Mouse (Mus musculus): ENCODE measurements around the gene Slc5a4b. TPM values are rescaled to one million over a fixed set of nuclear protein-coding genes. Genes with fewer than 3 reads are reported as not detected.

Slc5a4b gene
- polyA plus RNA-seq, 1 experiment from 2014 or later = not detected

GRCm38 (mm10) chr10:76067674-76068613 lies 42.8 kb downstream of the Slc5a4b start:
- Histone ChIP-seq H3K79me2 (ENCODE audit: inconsistent target) (no peaks in the 10 kb centered on the region), H3K36me3 (ENCODE audit: inconsistent target) (no peaks in the 10 kb centered on the region), H3K4me3 (ENCODE audit: inconsistent target) (no peak overlapping the region), H3K27ac (no peak overlapping the region)
- WGBS (ENCODE audit: missing documents) = 67% methylated on average over 12 of the region's 12 CpGs

DNA sequence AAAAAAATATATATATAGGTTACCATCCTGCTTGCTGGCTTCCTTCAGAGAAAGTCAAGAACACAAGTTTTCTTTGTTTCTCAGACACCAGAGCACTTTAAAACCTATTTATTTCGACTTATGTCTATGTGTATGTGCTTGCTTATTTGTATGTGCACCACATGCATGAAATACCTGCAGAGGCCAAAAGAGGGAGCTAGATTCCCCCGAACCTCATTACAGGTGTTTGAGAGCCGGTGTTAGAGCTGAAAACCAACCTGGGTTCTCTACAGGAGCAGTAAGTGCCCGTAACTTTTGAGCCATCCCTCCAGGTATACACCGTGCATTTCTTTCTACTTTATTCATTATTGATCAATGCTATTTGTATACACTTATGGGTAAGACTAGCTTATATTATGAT lies 48.3 kb downstream of the Slc5a4b start:
- H3K79me2 ChIP-seq (ENCODE audit: inconsistent target) = no peaks in the 10 kb centered on the region
- H3K36me3 ChIP-seq (ENCODE audit: inconsistent target) = no peaks in the 10 kb centered on the region
- H3K4me3 ChIP-seq (ENCODE audit: inconsistent target) = no peak overlapping the region
- no peak overlapping the region for H3K27ac ChIP-seq
- WGBS (ENCODE audit: missing documents) = 96% methylated on average over 5 of the region's 5 CpGs

GRCm38 (mm10) chr10:76051860-76052259 lies 58.9 kb downstream of the Slc5a4b start:
- no peaks in the 10 kb centered on the region for H3K79me2 ChIP-seq (ENCODE audit: inconsistent target)
- H3K36me3 ChIP-seq (ENCODE audit: inconsistent target) = no peaks in the 10 kb centered on the region
- 93% methylated on average over 8 of the region's 11 CpGs for WGBS (ENCODE audit: missing documents)
- no peak overlapping the region for H3K27ac ChIP-seq
- H3K4me3 ChIP-seq (ENCODE audit: inconsistent target) = no peak overlapping the region

DNA sequence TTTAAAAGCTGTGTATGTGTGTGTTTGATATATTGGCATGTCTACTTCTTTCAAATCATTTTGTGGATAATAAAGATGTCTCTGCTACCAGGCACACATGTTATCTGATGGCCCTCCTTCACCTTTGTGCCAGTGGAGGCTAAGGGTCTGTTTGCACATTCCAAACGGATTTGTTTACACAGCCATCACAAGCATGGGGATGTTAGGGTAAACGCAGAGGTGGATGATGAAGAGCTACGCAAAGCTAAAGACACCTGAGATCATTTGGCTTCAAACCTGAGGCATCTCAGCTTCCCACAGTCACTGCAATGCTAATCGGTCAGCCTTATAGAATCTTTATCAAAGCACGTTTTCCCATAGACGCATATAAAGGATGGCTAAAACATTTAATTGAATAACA lies 61.8 kb downstream of the Slc5a4b start:
- no peak overlapping the region for H3K27ac ChIP-seq
- no peaks in the 10 kb centered on the region for H3K36me3 ChIP-seq (ENCODE audit: inconsistent target)
- no peaks in the 10 kb centered on the region for H3K79me2 ChIP-seq (ENCODE audit: inconsistent target)
- no peak overlapping the region for H3K4me3 ChIP-seq (ENCODE audit: inconsistent target)
- 84% methylated on average over 6 of the region's 6 CpGs for WGBS (ENCODE audit: missing documents)

DNA sequence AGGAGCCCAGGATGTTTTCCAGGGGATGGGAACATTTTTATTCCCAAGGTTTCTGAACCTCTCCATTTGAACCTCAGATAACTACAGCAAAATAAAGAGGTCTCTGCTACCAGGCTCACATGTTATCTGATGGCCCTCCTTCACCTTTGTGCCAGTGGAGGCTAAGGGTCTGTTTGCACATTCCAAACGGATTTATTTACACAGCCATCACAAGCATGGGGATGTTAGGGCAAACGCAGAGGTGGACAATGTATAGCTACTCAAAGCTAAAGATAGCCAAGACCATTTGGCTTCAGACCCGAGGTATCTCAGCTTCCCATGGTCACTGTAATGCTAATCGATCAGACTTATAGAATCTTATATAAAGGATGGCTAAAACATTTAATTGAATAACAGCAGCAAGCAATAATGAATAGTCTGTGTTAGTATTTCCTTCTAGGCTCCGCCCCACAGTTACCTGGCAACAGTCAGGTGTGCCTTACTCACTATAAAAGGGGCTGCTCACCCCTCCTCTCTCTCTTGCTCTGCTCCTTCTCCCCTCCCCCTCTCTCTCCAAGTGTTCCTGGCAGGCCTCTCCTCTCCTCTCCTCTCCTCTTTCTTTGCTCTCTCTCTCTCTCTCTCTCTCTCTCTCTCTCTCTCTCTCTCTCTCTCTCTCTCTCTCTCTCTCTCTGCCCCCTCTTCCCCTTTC lies 63.4 kb downstream of the Slc5a4b start:
- 56% methylated on average over 5 of the region's 5 CpGs for WGBS (ENCODE audit: missing documents)
- Histone ChIP-seq H3K4me3 (ENCODE audit: inconsistent target) (no peak overlapping the region), H3K79me2 (ENCODE audit: inconsistent target) (no peaks in the 10 kb centered on the region), H3K36me3 (ENCODE audit: inconsistent target) (no peaks in the 10 kb centered on the region), H3K27ac (no peak overlapping the region)

GRCm38 (mm10) chr10:76046754-76047153 lies 64.0 kb downstream of the Slc5a4b start:
- Histone ChIP-seq H3K79me2 (ENCODE audit: inconsistent target) (no peaks in the 10 kb centered on the region), H3K36me3 (ENCODE audit: inconsistent target) (no peaks in the 10 kb centered on the region), H3K27ac (no peak overlapping the region), H3K4me3 (ENCODE audit: inconsistent target) (no peak overlapping the region)
- 50% methylated on average over 1 of the region's 1 CpGs for WGBS (ENCODE audit: missing documents)

- peaks cover 2% of the 10 kb centered on the region; the same call in 1 of the 2 replicates for H3K36me3 ChIP-seq (ENCODE audit: inconsistent target)
- no peaks in the 10 kb centered on the region for H3K79me2 ChIP-seq (ENCODE audit: inconsistent target)
- 73% methylated on average over 5 of the region's 5 CpGs for WGBS (ENCODE audit: missing documents)
- H3K27ac ChIP-seq = no peak overlapping the region
- no peak overlapping the region for H3K4me3 ChIP-seq (ENCODE audit: inconsistent target)
Observed at GRCm38 (mm10) chr10:76045343-76045742, 65.4 kb downstream of the Slc5a4b start.

- H3K36me3 ChIP-seq (ENCODE audit: inconsistent target) = peaks cover 27% of the 10 kb centered on the region
- H3K79me2 ChIP-seq (ENCODE audit: inconsistent target) = peaks cover 53% of the 10 kb centered on the region
- 95% methylated on average over 3 of the region's 5 CpGs for WGBS (ENCODE audit: missing documents)
- H3K27ac ChIP-seq = no peak overlapping the region
- H3K4me3 ChIP-seq (ENCODE audit: inconsistent target) = no peak overlapping the region
Observed at GRCm38 (mm10) chr10:76036962-76037361, 73.8 kb downstream of the Slc5a4b start.

DNA sequence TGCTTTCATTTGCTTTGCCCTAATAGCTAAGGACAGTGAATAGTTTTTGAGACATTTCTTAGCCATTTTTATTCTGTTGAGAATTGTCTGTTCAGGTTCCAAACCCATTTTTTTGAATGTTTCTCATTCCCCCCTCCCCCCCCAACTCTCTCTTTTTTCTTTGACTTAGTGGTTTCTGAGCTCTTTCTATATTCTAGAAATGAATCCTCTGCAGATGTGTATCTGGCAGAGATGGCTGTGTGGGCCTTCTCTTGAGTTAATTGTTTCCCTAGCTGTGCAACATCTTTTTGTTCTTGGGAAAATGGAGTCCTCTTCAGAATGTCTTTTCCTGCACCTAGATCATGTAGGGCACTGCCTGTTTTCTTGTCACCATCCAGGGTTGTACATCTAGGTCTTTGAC lies 75.5 kb downstream of the Slc5a4b start:
- H3K36me3 ChIP-seq (ENCODE audit: inconsistent target) = peaks cover 24% of the 10 kb centered on the region
- no peak overlapping the region for H3K4me3 ChIP-seq (ENCODE audit: inconsistent target)
- H3K79me2 ChIP-seq (ENCODE audit: inconsistent target) = peaks cover 53% of the 10 kb centered on the region
- H3K27ac ChIP-seq = no peak overlapping the region

DNA sequence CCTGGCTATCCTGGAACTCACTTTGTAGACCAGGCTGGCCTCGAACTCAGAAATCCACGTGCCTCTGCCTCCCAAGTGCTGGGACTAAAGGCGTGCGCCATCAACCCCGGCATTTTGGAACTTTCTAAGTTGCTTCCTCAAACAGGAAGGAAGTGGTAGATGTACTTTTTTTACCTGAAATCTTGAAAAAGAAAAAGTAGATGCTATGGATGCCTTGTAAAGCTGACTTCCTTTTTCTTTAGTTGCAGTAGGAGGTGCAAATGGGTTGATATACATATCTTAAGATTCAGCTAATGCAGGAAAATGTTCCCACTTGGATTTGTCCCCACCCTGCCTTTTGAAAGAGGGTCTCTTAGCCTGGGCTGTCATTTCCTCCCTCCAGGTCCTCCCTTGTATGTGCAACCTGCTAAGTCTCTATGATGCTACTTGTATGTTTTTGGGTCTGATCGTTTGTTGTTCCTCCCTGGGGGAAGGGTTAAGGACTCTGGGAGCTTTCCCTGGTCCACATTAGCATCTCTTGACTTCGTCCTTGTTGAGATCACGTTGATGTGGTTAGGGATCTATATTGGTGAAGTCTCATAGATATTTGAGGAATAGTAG lies 76.7 kb downstream of the Slc5a4b start:
- Histone ChIP-seq H3K4me3 (ENCODE audit: inconsistent target) (no peak overlapping the region), H3K79me2 (ENCODE audit: inconsistent target) (peaks cover 53% of the 10 kb centered on the region), H3K27ac (no peak overlapping the region), H3K36me3 (ENCODE audit: inconsistent target) (peaks cover 12% of the 10 kb centered on the region)
- WGBS (ENCODE audit: missing documents) = 70% methylated on average over 8 of the region's 8 CpGs

GRCm38 (mm10) chr10:76033119-76033455 lies 77.7 kb downstream of the Slc5a4b start:
- H3K36me3 ChIP-seq (ENCODE audit: inconsistent target) = peaks cover 2% of the 10 kb centered on the region; the same call in 1 of the 2 replicates
- H3K4me3 ChIP-seq (ENCODE audit: inconsistent target) = peak overlapping the region; percentile 80
- peaks cover 53% of the 10 kb centered on the region for H3K79me2 ChIP-seq (ENCODE audit: inconsistent target)
- peak overlapping the region; percentile 38 for H3K27ac ChIP-seq
- WGBS (ENCODE audit: missing documents) = 22% methylated on average over 7 of the region's 7 CpGs

- Histone ChIP-seq H3K27ac (peak within 1 kb of the TSS; percentile 38), H3K36me3 (ENCODE audit: inconsistent target) (no peaks in the 10 kb centered on the region), H3K79me2 (ENCODE audit: inconsistent target) (peaks cover 49% of the 10 kb centered on the region), H3K4me3 (ENCODE audit: inconsistent target) (peak within 1 kb of the TSS; percentile 80)
- under 1% methylated on average over 57 of the region's 58 CpGs for WGBS (ENCODE audit: missing documents)
Observed at GRCm38 (mm10) chr10:76032402-76033118, 78.2 kb downstream of the Slc5a4b start, which contains the start of gene Zfp280b. Gene Zfp280b, plus strand, starts transcription at chr10:76032650.

DNA sequence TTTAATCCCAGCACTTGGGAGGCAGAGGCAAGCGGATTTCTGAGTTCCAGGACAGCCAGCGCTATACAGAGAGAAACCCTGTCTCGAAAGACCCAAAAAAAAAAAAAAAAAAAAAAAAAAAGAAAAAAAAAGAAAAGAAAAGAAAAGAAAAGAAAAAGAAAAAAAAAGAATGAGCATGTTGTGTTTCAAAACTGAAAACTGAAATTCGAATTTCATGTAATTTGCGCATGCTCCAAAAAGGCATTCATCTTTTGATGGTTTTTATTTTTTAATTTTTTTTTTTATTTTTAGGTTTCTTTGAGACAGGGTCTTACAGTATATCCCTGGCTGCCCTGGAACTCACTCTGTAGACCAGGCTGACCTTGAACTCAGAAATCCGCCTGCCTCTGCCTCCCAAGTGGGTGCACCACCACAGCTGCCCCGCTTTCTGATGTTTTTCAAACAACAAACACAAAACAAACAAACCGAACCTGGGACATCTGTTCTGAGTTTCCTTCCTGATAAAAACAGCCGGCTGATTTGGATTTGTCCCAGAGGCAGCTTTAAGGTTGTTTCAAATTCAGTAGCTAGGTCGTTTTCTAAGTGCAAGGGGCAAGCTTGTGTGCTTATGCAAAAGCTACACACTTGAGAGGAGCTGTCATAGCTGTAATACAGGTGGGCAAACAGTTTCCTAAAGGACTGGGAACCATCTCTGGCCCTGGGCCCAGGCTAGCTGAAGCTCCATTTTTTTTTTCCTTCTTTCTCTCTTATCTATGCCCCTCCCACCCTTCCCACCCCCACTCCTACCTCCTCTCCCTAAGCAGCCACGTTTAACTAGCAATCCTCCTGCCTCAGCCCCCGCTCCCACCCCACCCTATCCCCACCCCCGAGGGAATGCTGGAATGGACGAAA lies 79.0 kb downstream of the Slc5a4b start:
- no peaks in the 10 kb centered on the region for H3K36me3 ChIP-seq (ENCODE audit: inconsistent target)

More for the DNA sequence above, 79.0 kb downstream of the Slc5a4b start:
- Histone ChIP-seq H3K4me3 (ENCODE audit: inconsistent target) (peak overlapping the region; percentile 33), H3K79me2 (ENCODE audit: inconsistent target) (peaks cover 41% of the 10 kb centered on the region), H3K27ac (peak overlapping the region; percentile 21)
- WGBS (ENCODE audit: missing documents) = 45% methylated on average over 11 of the region's 14 CpGs
